Mouse (Mus musculus) left cerebral cortex, postnatal 25 days (tissue): ENCODE measurements around the gene Daam1. TPM values are rescaled to one million over a fixed set of nuclear protein-coding genes. Genes with fewer than 3 reads are reported as not detected.

Source experiments
- DNase-seq, 2 experiments: peaks; one replicate each; pipeline ENCODE4 v3.0.0; 2022; ENCODE audit warnings: low spot score in 2 of 2, mixed read lengths in 1 of 2
- intact Hi-C: fragments of 180-260 bp; cut with DNase I; formaldehyde crosslinking; loops from one replicate; pipeline ENCODE4 v1.15.1; 2025
- total RNA-seq, 2 experiments: library from RNA; stranded (reverse); gene quantifications; 2 replicates each; pipeline ENCODE4 v1.2.3; 2021

The Daam1 gene
- total RNA-seq, 2 experiments from 2014 or later: 53.7 to 54.7 TPM

GRCm38 (mm10) chr12:72012126-72012525 lies 181.2 kb downstream of the Daam1 start:
- no peak for DNase-seq
- intact Hi-C loops: no loop called here

DNA sequence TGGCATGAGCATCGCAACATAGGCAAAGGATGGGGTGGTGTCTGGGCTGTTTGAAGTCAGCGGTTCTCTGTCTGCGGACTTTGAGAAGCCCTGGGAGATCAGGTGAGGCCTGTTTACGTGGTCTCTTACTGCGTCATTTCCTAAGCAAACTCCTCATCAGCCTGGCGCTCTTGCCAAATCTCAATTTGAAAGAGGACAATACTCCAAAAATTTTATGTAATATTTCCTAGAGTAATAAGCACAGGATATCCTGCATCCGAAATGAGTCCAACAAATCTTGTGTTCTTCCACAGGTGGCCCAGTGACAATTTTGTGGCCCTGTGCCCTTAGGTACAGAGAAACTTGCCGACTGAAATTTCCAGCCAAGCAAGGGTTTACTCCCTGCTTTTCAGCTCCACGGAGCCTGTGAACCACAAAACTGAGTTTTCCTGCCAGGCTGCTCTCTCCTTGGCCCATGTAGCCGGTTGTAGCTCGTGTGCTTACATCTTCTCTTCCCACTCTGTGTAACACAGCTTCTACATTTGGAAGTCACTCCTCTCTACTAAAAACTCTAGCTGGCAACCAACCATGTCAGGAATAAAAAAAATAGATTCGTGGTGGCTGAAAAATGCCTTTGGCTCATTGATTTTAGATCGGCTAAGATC lies 183.0 kb downstream of the Daam1 start:
- intact Hi-C loops: no loop called here
- peak in 1 of 2 experiments; percentile 24 for DNase-seq

DNA sequence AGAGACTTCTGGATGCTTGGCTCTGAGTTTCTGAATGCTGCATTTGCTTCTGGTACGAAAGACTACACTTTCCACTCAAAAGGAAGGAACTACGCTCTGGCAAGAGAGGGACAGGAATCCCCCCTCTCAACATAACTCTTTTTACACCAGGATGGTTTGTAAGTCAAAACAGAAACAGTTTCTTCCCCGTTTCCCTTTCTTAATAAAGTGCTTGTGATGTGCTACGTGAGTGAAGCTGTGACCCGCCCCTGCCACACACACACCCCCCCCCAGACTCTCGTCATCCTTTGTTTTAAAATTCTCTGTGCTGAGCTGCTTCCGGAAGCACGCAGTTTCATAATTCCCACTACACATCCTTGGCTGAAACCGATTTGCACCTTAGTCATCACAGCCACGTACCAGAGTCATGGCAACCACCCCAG lies 183.5 kb downstream of the Daam1 start:
- DNase-seq: peak in 1 of 2 experiments; percentile 13

DNA sequence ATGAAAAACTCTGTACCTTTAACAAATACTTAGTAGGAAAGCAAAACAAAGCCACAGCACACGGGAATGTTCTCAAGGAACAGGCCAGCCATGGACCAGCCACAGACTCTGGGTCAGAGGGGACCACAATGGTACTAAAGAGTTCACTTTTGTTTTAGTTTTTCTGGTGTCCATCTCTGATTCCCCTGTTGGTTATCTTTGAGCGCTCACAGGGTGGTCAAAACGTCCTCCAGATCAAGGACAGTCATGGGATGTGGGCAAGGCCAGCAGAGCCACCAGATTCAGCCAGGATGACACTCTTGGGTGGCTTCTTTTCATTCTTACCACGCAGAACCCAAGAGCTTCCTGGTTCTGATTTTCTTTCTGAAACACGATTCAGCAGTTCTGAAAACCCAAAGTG lies 184.4 kb downstream of the Daam1 start:
- DNase-seq: no peak
- intact Hi-C loops: no loop called here

More for the DNA sequence above, 183.5 kb downstream of the Daam1 start:
- intact Hi-C loops: no loop called here

DNA sequence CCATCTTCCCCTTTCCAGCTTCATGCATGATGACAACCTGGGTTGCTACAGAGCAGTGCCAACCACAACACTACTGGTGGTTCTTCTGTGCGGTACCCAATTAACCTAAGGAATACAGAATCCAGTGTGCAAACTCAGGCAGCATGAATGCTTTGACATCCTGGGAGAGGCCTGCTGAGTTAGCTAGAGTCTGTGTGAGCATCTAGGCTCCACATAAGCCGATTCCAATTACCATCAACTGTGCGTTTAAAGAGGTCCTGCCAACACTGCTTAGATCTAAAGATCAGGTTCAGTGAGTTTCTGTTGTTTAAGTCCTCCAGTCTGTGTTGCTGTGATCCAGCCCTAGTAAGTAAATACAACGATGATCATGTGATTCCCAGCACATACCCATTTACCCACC lies 189.4 kb downstream of the Daam1 start:
- intact Hi-C loops: no loop called here
- DNase-seq: no peak

- intact Hi-C loops: no loop called here
- no peak for DNase-seq
Measured at GRCm38 (mm10) chr12:72021543-72021942, 190.7 kb downstream of the Daam1 start.

- DNase-seq: no peak
- intact Hi-C loops: no loop called here
Measured at GRCm38 (mm10) chr12:72022790-72023189, 191.9 kb downstream of the Daam1 start.

DNA sequence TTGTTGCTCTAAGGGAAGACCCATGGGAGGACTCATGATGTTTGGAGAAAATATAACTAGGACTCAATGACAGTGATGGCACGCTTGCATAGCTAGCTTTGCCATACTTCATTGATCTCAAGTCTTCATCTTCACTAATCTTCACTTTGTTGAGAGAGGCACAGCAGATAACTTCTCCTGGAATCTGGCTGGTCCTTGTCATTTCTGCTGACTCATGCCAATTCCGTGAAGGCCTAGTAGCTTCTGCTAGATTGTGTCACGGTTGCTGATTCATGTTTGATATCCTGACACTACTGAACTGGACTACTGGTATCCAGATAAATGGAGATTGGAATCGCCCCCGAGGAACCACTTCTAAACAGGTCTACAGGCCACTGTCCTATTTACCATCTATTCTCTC lies 192.7 kb downstream of the Daam1 start:
- intact Hi-C loops: no loop called here
- no peak for DNase-seq

DNA sequence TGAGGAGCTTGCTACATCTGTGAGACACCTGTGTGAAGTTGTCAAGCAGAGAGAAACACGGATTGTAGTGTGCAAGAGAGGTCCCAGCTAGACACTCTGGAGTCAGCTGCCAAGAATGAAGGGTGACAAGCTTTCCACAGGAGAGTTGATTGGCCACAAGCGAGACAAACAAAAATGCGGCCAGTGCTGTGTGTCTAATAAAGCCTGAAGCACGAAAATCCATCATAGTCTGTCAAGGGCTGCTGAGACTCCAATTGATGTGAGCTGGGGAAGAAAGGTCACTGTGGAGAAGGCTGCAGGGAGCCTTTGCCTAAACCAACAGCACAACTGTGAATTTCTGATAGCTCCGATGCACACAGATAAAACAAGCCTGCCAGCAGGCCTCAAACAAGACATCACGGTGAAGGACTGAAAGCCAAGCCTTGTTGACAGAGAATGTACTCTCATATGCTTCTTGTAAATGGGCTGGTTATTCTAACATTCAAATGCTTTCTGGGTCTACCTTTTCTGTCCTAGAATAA lies 194.5 kb downstream of the Daam1 start:
- DNase-seq: no peak
- intact Hi-C loops: no loop called here

DNA sequence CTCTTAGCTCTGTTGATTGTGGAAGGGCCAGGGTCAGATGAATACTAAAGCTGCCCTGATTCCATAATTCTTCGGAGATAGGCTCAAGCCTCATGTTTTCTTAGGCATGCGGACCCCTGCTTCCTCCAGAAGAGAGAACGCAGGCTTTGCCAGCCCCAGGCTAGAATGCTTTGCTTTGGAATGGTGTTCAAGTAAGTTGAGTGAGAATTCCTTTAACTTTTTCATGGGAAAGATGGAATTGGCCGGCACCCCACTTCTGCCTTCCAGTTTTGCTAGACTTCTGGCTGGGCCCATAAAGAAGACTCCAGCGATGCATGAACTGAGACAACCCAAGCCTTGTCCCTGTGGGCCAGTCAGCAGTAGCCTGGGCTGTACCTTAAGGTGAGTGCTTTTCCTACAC lies 200.3 kb downstream of the Daam1 start:
- intact Hi-C loops: no loop called here
- no peak for DNase-seq

- DNase-seq: no peak
- intact Hi-C loops: no loop called here
Measured at GRCm38 (mm10) chr12:72031794-72032193, 200.9 kb downstream of the Daam1 start.

- DNase-seq: no peak
- intact Hi-C loops: no loop called here
Measured at GRCm38 (mm10) chr12:72036097-72036661, 205.3 kb downstream of the Daam1 start.

- intact Hi-C loops: no loop called here
- no peak for DNase-seq
Measured at GRCm38 (mm10) chr12:72037049-72037448, 206.2 kb downstream of the Daam1 start.

- DNase-seq: no peak
- intact Hi-C loops: no loop called here
Measured at GRCm38 (mm10) chr12:72038866-72039265, 208.0 kb downstream of the Daam1 start.

GRCm38 (mm10) chr12:72039501-72039900 lies 208.6 kb downstream of the Daam1 start:
- intact Hi-C loops: no loop called here
- DNase-seq: peak in 1 of 2 experiments; percentile 11

GRCm38 (mm10) chr12:72041238-72041637 lies 210.4 kb downstream of the Daam1 start:
- no peak for DNase-seq
- intact Hi-C loops: no loop called here

Other genes with a start within 250 kb of the Daam1 start
- gene Gpr135, start 240.0 kb downstream of the Daam1 start, total RNA-seq: 10 to 100 TPM; 12.5 to 13.2 TPM